Mouse (Mus musculus) C2C12 (cell line): ENCODE measurements around the gene Snap47.

Experiments used
- CTCF ChIP-seq: IDR thresholded peaks from one replicate; pipeline ENCODE4 v1.5.1; 2011; ENCODE audit not compliant: control insufficient read depth, insufficient read depth, insufficient read length
- MAX ChIP-seq: IDR thresholded peaks from one replicate; pipeline ENCODE4 v1.6.1; 2011; ENCODE audit warnings: mild to moderate bottlenecking, control low read depth
- MYOD1 ChIP-seq: IDR thresholded peaks from one replicate; pipeline ENCODE4 v1.6.1; 2011; ENCODE audit warnings: low read depth; ENCODE audit not compliant: control insufficient read depth, insufficient read length

- TF ChIP-seq CTCF (no peak), MYOD1 (no peak), MAX (no peak)
Measured at GRCm38 (mm10) chr11:59485641-59486040, 34.7 kb upstream of the Snap47 start.
